8 mouse cellular contexts compared by ENCODE assay signal in genomic region chr2:142253913-142254312, GRCm38 (mm10).
DNase-seq lines count a peak whose midpoint lies in the region; ATAC-seq and TF ChIP-seq lines count a peak whose summit lies in the region.

No protein-coding gene starts in this region.

- no peak overlapping the region for H3K4me3 ChIP-seq in intestine, embryonic 16.5 days (ENCODE audit: low read length)
- H3K4me3 ChIP-seq in midbrain, embryonic 10.5 days, result no peak overlapping the region
- no peak overlapping the region for H3K4me3 ChIP-seq in small intestine, adult 2 months (ENCODE audit: low read depth, low read length)

- H3K36me3 ChIP-seq in intestine, embryonic 16.5 days (ENCODE audit: control insufficient read depth, insufficient read depth, low read length), result no peaks in the 10 kb centered on the region
- no peaks in the 10 kb centered on the region for H3K36me3 ChIP-seq in midbrain, embryonic 10.5 days
- H3K36me3 ChIP-seq in small intestine, adult 2 months (ENCODE audit: control insufficient read depth, insufficient read depth, low read length), result no peaks in the 10 kb centered on the region

- no peak overlapping the region for H3K4me2 ChIP-seq in intestine, embryonic 16.5 days (ENCODE audit: low read depth, low read length)

- no peak overlapping the region for H3K9ac ChIP-seq in intestine, embryonic 16.5 days (ENCODE audit: low read depth, low read length)

- no peaks in the 10 kb centered on the region for H3K4me1 ChIP-seq in intestine, embryonic 16.5 days (ENCODE audit: control insufficient read depth, insufficient read depth, low read length)
- H3K4me1 ChIP-seq in midbrain, embryonic 10.5 days, result peaks cover 13% of the 10 kb centered on the region
- H3K4me1 ChIP-seq in small intestine, adult 2 months (ENCODE audit: control insufficient read depth, insufficient read depth, insufficient read length, low read length), result no peaks in the 10 kb centered on the region

- H3K9me3 ChIP-seq in intestine, embryonic 16.5 days (ENCODE audit: control insufficient read depth, low read length), result no peaks in the 10 kb centered on the region
- H3K9me3 ChIP-seq in midbrain, embryonic 10.5 days (replicated peaks), result no peaks in the 10 kb centered on the region

- peak; percentile 81 for ATAC-seq in intestine, embryonic 16.5 days
- no peak for ATAC-seq in erythroid progenitor cell, adult 5-6 weeks (replicated peaks; ENCODE audit: low FRiP score, poor library complexity, severe bottlenecking)

- H3K27me3 ChIP-seq in intestine, embryonic 16.5 days (replicated peaks; ENCODE audit: control insufficient read depth, insufficient read depth, low read length), result no peaks in the 10 kb centered on the region
- H3K27me3 ChIP-seq in midbrain, embryonic 10.5 days (ENCODE audit: low read depth, poor library complexity, severe bottlenecking), result peaks cover 11% of the 10 kb centered on the region
- H3K27me3 ChIP-seq in small intestine, adult 2 months (ENCODE audit: control insufficient read depth, insufficient read depth, low read length), result no peaks in the 10 kb centered on the region

- 15% methylated on average over 11 of the region's 11 CpGs for WGBS in intestine, embryonic 16.5 days
- 19% methylated on average over 11 of the region's 11 CpGs for WGBS in midbrain, embryonic 10.5 days
- 22% methylated on average over 11 of the region's 11 CpGs for WGBS in small intestine, adult 2 months

- TF ChIP-seq POLR2A in small intestine, adult 2 months (IDR thresholded peaks at IDR 0.05; ENCODE audit: low read depth, low read length), result no peak

- peak; percentile 78 for DNase-seq in adrenal gland, postnatal 10 days
- DNase-seq in cerebellum, postnatal 4 days (ENCODE audit: low spot score in 2 of 2), result peak; percentile 73 to 88
- DNase-seq in gastrocnemius, postnatal 10 days, result peak; percentile 69
- DNase-seq in left cerebral cortex, postnatal 10 days (ENCODE audit: extremely low spot score in 1 of 2, low spot score in 2 of 2), result peak; percentile 73 to 85
- DNase-seq in midbrain, embryonic 10.5 days (ENCODE audit: low spot score), result peak; percentile 76

- peak; percentile 53; the same call in 1 of the 2 replicates for TF ChIP-seq CTCF in small intestine, adult 2 months (IDR thresholded peaks at IDR 0.05; ENCODE audit: extremely low read depth, insufficient read length, insufficient replicate concordance, low read depth, low read length)

- intact Hi-C loops in left cerebral cortex, postnatal 10 days (cut with DNase I), result loop anchor here (5.0 to 10.0 kb wide), 3 partner anchors 561 to 1582 kb away; partner anchors contain the start of gene Flrt3

- H3K27ac ChIP-seq in intestine, embryonic 16.5 days (ENCODE audit: low read length), result no peak overlapping the region
- H3K27ac ChIP-seq in midbrain, embryonic 10.5 days (replicated peaks), result peak overlapping the region; percentile 65
- H3K27ac ChIP-seq in small intestine, adult 2 months (ENCODE audit: insufficient read depth, low read depth, low read length), result no peak overlapping the region
